Mouse (Mus musculus) bone marrow macrophage, adult 2 months (primary cell): ENCODE data around the gene Csf2rb2.
"Not testable (repeated sequence)": the region's sequence is repeated elsewhere in the genome, so short reads cannot be mapped to it uniquely, and the experiment has no call there.

Source experiments
- CTCF ChIP-seq: IDR thresholded peaks from 2 replicates; pipeline ENCODE4 v1.5.1; 2012; ENCODE audit warnings: low read depth, mild to moderate bottlenecking, low read length, moderate library complexity
- POLR2A ChIP-seq: IDR thresholded peaks from 2 replicates; pipeline ENCODE4 v1.6.1; 2012; ENCODE audit warnings: mild to moderate bottlenecking, low read depth, low read length, borderline replicate concordance

- not testable (repeated sequence) for TF ChIP-seq CTCF, POLR2A
Observed at GRCm38 (mm10) chr15:78327753-78328341, 22.3 kb upstream of the Csf2rb2 start.
